Mouse (Mus musculus): ENCODE measurements around the gene Prkd2.

Gene Prkd2

GRCm38 (mm10) chr7:16842645-16843063 lies at the start of gene Prkd2:
Gene Prkd2 (plus strand): TSS chr7:16842902.
- in situ Hi-C loops (cut with MboI, MseI) = no loop called here

GRCm38 (mm10) chr7:16793010-16793725 lies 49.5 kb upstream of the Prkd2 start:
- in situ Hi-C loops (cut with MboI, MseI) = no loop called here

- in situ Hi-C loops (cut with MboI, MseI) = no loop called here
Observed at GRCm38 (mm10) chr7:16794886-16795285, 47.8 kb upstream of the Prkd2 start.

- in situ Hi-C loops (cut with MboI, MseI) = no loop called here
Observed at GRCm38 (mm10) chr7:16804409-16805028, 38.2 kb upstream of the Prkd2 start.

GRCm38 (mm10) chr7:16807936-16808335 lies 34.8 kb upstream of the Prkd2 start:
- in situ Hi-C loops (cut with MboI, MseI) = no loop called here

GRCm38 (mm10) chr7:16808647-16809046 lies 34.1 kb upstream of the Prkd2 start:
- in situ Hi-C loops (cut with MboI, MseI) = no loop called here

- in situ Hi-C loops (cut with MboI, MseI) = no loop called here
Observed at GRCm38 (mm10) chr7:16809739-16810138, 33.0 kb upstream of the Prkd2 start.

- in situ Hi-C loops (cut with MboI, MseI) = no loop called here
Observed at GRCm38 (mm10) chr7:16810399-16810919, 32.2 kb upstream of the Prkd2 start.

- in situ Hi-C loops (cut with MboI, MseI) = no loop called here
Observed at GRCm38 (mm10) chr7:16810920-16811648, 31.6 kb upstream of the Prkd2 start.

GRCm38 (mm10) chr7:16811649-16812070 lies 31.0 kb upstream of the Prkd2 start:
- in situ Hi-C loops (cut with MboI, MseI) = no loop called here

- in situ Hi-C loops (cut with MboI, MseI) = no loop called here
Observed at GRCm38 (mm10) chr7:16812505-16812904, 30.2 kb upstream of the Prkd2 start.

- in situ Hi-C loops (cut with MboI, MseI) = no loop called here
Observed at GRCm38 (mm10) chr7:16815351-16815941, 27.3 kb upstream of the Prkd2 start, which contains the start of gene Strn4. Gene Strn4 (plus strand): TSS chr7:16815889.

GRCm38 (mm10) chr7:16816078-16816474 lies 26.6 kb upstream of the Prkd2 start:
- in situ Hi-C loops (cut with MboI, MseI) = no loop called here

GRCm38 (mm10) chr7:16816475-16817122 lies 26.1 kb upstream of the Prkd2 start, which contains the start of gene Fkrp:
Gene Fkrp (minus strand): TSS chr7:16816732.
- in situ Hi-C loops (cut with MboI, MseI) = no loop called here

- in situ Hi-C loops (cut with MboI, MseI) = no loop called here
Observed at GRCm38 (mm10) chr7:16817693-16818092, 25.0 kb upstream of the Prkd2 start.

- in situ Hi-C loops (cut with MboI, MseI) = no loop called here
Observed at GRCm38 (mm10) chr7:16819794-16820193, 22.9 kb upstream of the Prkd2 start.

- in situ Hi-C loops (cut with MboI, MseI) = no loop called here
Observed at GRCm38 (mm10) chr7:16820271-16820763, 22.4 kb upstream of the Prkd2 start.

- in situ Hi-C loops (cut with MboI, MseI) = no loop called here
Observed at GRCm38 (mm10) chr7:16821091-16821490, 21.6 kb upstream of the Prkd2 start.

GRCm38 (mm10) chr7:16821669-16822101 lies 21.0 kb upstream of the Prkd2 start:
- in situ Hi-C loops (cut with MboI, MseI) = no loop called here

- in situ Hi-C loops (cut with MboI, MseI) = no loop called here
Observed at GRCm38 (mm10) chr7:16823734-16824133, 19.0 kb upstream of the Prkd2 start.

- in situ Hi-C loops (cut with MboI, MseI) = loop anchor here (5.0 kb wide), 1 partner anchor 78 kb away; no protein-coding TSS in a partner anchor
Observed at GRCm38 (mm10) chr7:16825785-16826184, 16.9 kb upstream of the Prkd2 start.

Data from T-helper 2 cell (primary cell).